Mouse (Mus musculus): ENCODE measurements around the gene Chst11. TPM values are rescaled to one million over a fixed set of nuclear protein-coding genes. Genes with fewer than 3 reads are reported as not detected.

Gene Chst11
- 4.0 and 4.1 TPM in 2 replicates for polyA plus RNA-seq (2015; fragmentation: Nextera tagmentation; extraction: Ambion mirVana)

- peaks cover 58% of the 10 kb centered on the region for H3K27me3 ChIP-seq
- H3K9me3 ChIP-seq: no peaks in the 10 kb centered on the region
- H3K4me3 ChIP-seq: peak within 1 kb of the TSS; percentile 80
- WGBS: 1% methylated on average over 53 of the region's 67 CpGs
- H3K4me1 ChIP-seq: peaks cover 27% of the 10 kb centered on the region
- H3K36me3 ChIP-seq: no peaks in the 10 kb centered on the region
- H3K4me2 ChIP-seq (replicated peaks): peak within 1 kb of the TSS; percentile 94
- peak within 1 kb of the TSS; percentile 81 for H3K9ac ChIP-seq
- H3K27ac ChIP-seq: peak within 1 kb of the TSS; percentile 92
- ATAC-seq (ENCODE audit: low FRiP score, low read depth): peak; percentile 89
These were observed at the start of gene Chst11 for GRCm38 (mm10) chr10:82984950-82985699. Gene Chst11 (plus strand): TSS chr10:82985498.

- WGBS: 81% methylated on average over 6 of the region's 6 CpGs
- H3K4me1 ChIP-seq: no peaks in the 10 kb centered on the region
- no peak overlapping the region for H3K27ac ChIP-seq
- 0 out of 2 replicates have a peak, but pooled peaks cover 3% of the 10 kb centered on the region for H3K9me3 ChIP-seq
- H3K27me3 ChIP-seq: 0 out of 2 replicates have a peak, but pooled peaks cover 7% of the 10 kb centered on the region
- no peak for ATAC-seq (ENCODE audit: low FRiP score, low read depth)
- H3K9ac ChIP-seq: no peak overlapping the region
- H3K4me3 ChIP-seq: no peak overlapping the region
- H3K4me2 ChIP-seq (replicated peaks): no peak overlapping the region
- H3K36me3 ChIP-seq: no peaks in the 10 kb centered on the region
These were observed 49.5 kb upstream of the Chst11 start for GRCm38 (mm10) chr10:82935774-82936173.

- Histone ChIP-seq H3K36me3 (no peaks in the 10 kb centered on the region), H3K9me3 (0 out of 2 replicates have a peak, but pooled peaks cover 9% of the 10 kb centered on the region), H3K4me1 (no peaks in the 10 kb centered on the region), H3K4me3 (no peak overlapping the region), H3K4me2 (replicated peaks) (no peak overlapping the region), H3K9ac (no peak overlapping the region), H3K27ac (no peak overlapping the region), H3K27me3 (no peaks in the 10 kb centered on the region)
- 91% methylated on average over 4 of the region's 4 CpGs for WGBS
- no peak for ATAC-seq (ENCODE audit: low FRiP score, low read depth)
These were observed 31.9 kb upstream of the Chst11 start for GRCm38 (mm10) chr10:82953415-82953814.

- H3K9ac ChIP-seq: no peak overlapping the region
- H3K4me1 ChIP-seq: no peaks in the 10 kb centered on the region
- WGBS: 93% methylated on average over 18 of the region's 18 CpGs
- H3K27ac ChIP-seq: no peak overlapping the region
- H3K4me3 ChIP-seq: no peak overlapping the region
- H3K4me2 ChIP-seq (replicated peaks): no peak overlapping the region
- no peaks in the 10 kb centered on the region for H3K27me3 ChIP-seq
- no peak for ATAC-seq (ENCODE audit: low FRiP score, low read depth)
- no peaks in the 10 kb centered on the region for H3K36me3 ChIP-seq
- H3K9me3 ChIP-seq: 0 out of 2 replicates have a peak, but pooled peaks cover 9% of the 10 kb centered on the region
These were observed 30.2 kb upstream of the Chst11 start for GRCm38 (mm10) chr10:82955117-82955516.

GRCm38 (mm10) chr10:82958218-82958761, 27.0 kb upstream of the Chst11 start:
- H3K4me3 ChIP-seq: no peak overlapping the region
- no peaks in the 10 kb centered on the region for H3K36me3 ChIP-seq
- H3K4me1 ChIP-seq: no peaks in the 10 kb centered on the region
- ATAC-seq (ENCODE audit: low FRiP score, low read depth): no peak
- no peaks in the 10 kb centered on the region for H3K27me3 ChIP-seq
- WGBS: 77% methylated on average over 5 of the region's 5 CpGs
- H3K4me2 ChIP-seq (replicated peaks): no peak overlapping the region
- H3K27ac ChIP-seq: no peak overlapping the region
- 0 out of 2 replicates have a peak, but pooled peaks cover 9% of the 10 kb centered on the region for H3K9me3 ChIP-seq
- H3K9ac ChIP-seq: no peak overlapping the region

- Histone ChIP-seq H3K9ac (no peak overlapping the region), H3K27me3 (no peaks in the 10 kb centered on the region), H3K36me3 (no peaks in the 10 kb centered on the region), H3K9me3 (0 out of 2 replicates have a peak, but pooled peaks cover 4% of the 10 kb centered on the region), H3K27ac (no peak overlapping the region), H3K4me1 (no peaks in the 10 kb centered on the region), H3K4me2 (replicated peaks) (no peak overlapping the region), H3K4me3 (no peak overlapping the region)
- no peak for ATAC-seq (ENCODE audit: low FRiP score, low read depth)
These were observed 26.0 kb upstream of the Chst11 start for GRCm38 (mm10) chr10:82959316-82959715.

- 44% methylated on average over 7 of the region's 7 CpGs for WGBS
- H3K4me1 ChIP-seq: no peaks in the 10 kb centered on the region
- H3K27me3 ChIP-seq: no peaks in the 10 kb centered on the region
- H3K9me3 ChIP-seq: no peaks in the 10 kb centered on the region
- no peak for ATAC-seq (ENCODE audit: low FRiP score, low read depth)
- no peaks in the 10 kb centered on the region for H3K36me3 ChIP-seq
- H3K27ac ChIP-seq: no peak overlapping the region
- no peak overlapping the region for H3K9ac ChIP-seq
- no peak overlapping the region for H3K4me2 ChIP-seq (replicated peaks)
- H3K4me3 ChIP-seq: no peak overlapping the region
These were observed 24.0 kb upstream of the Chst11 start for GRCm38 (mm10) chr10:82961302-82961701.

- ATAC-seq (ENCODE audit: low FRiP score, low read depth): no peak
- H3K27me3 ChIP-seq: no peaks in the 10 kb centered on the region
- H3K4me2 ChIP-seq (replicated peaks): no peak overlapping the region
- H3K36me3 ChIP-seq: no peaks in the 10 kb centered on the region
- no peak overlapping the region for H3K9ac ChIP-seq
- WGBS: 85% methylated on average over 4 of the region's 4 CpGs
- H3K9me3 ChIP-seq: no peaks in the 10 kb centered on the region
- H3K4me3 ChIP-seq: no peak overlapping the region
- 0 out of 2 replicates have a peak, but pooled peaks cover 4% of the 10 kb centered on the region for H3K4me1 ChIP-seq
- H3K27ac ChIP-seq: no peak overlapping the region
These were observed 23.3 kb upstream of the Chst11 start for GRCm38 (mm10) chr10:82962018-82962417.

GRCm38 (mm10) chr10:82962472-82963020, 22.8 kb upstream of the Chst11 start:
- H3K9ac ChIP-seq: no peak overlapping the region
- 0 out of 2 replicates have a peak, but pooled peaks cover 4% of the 10 kb centered on the region for H3K4me1 ChIP-seq
- H3K27me3 ChIP-seq: no peaks in the 10 kb centered on the region
- 85% methylated on average over 6 of the region's 6 CpGs for WGBS
- no peak overlapping the region for H3K27ac ChIP-seq
- no peak for ATAC-seq (ENCODE audit: low FRiP score, low read depth)
- no peaks in the 10 kb centered on the region for H3K36me3 ChIP-seq
- no peak overlapping the region for H3K4me3 ChIP-seq
- H3K9me3 ChIP-seq: no peaks in the 10 kb centered on the region
- H3K4me2 ChIP-seq (replicated peaks): no peak overlapping the region

- no peaks in the 10 kb centered on the region for H3K27me3 ChIP-seq
- H3K4me3 ChIP-seq: no peak overlapping the region
- H3K36me3 ChIP-seq: no peaks in the 10 kb centered on the region
- H3K9me3 ChIP-seq: no peaks in the 10 kb centered on the region
- 0 out of 2 replicates have a peak, but pooled peaks cover 4% of the 10 kb centered on the region for H3K4me1 ChIP-seq
- H3K4me2 ChIP-seq (replicated peaks): no peak overlapping the region
- H3K27ac ChIP-seq: no peak overlapping the region
- no peak for ATAC-seq (ENCODE audit: low FRiP score, low read depth)
- H3K9ac ChIP-seq: no peak overlapping the region
- 72% methylated on average over 7 of the region's 7 CpGs for WGBS
These were observed 20.8 kb upstream of the Chst11 start for GRCm38 (mm10) chr10:82964491-82964890.

- Histone ChIP-seq H3K4me3 (no peak overlapping the region), H3K36me3 (no peaks in the 10 kb centered on the region), H3K4me1 (0 out of 2 replicates have a peak, but pooled peaks cover 7% of the 10 kb centered on the region), H3K27me3 (no peaks in the 10 kb centered on the region), H3K4me2 (replicated peaks) (no peak overlapping the region), H3K9ac (no peak overlapping the region), H3K9me3 (no peaks in the 10 kb centered on the region), H3K27ac (no peak overlapping the region)
- 82% methylated on average over 7 of the region's 7 CpGs for WGBS
- ATAC-seq (ENCODE audit: low FRiP score, low read depth): no peak
These were observed 18.6 kb upstream of the Chst11 start for GRCm38 (mm10) chr10:82966672-82967071.

GRCm38 (mm10) chr10:82969612-82970011, 15.7 kb upstream of the Chst11 start:
- no peaks in the 10 kb centered on the region for H3K27me3 ChIP-seq
- no peaks in the 10 kb centered on the region for H3K9me3 ChIP-seq
- no peak for ATAC-seq (ENCODE audit: low FRiP score, low read depth)
- 66% methylated on average over 5 of the region's 5 CpGs for WGBS
- H3K4me2 ChIP-seq (replicated peaks): no peak overlapping the region
- 0 out of 2 replicates have a peak, but pooled peaks cover 7% of the 10 kb centered on the region for H3K4me1 ChIP-seq
- H3K4me3 ChIP-seq: no peak overlapping the region
- no peak overlapping the region for H3K9ac ChIP-seq
- H3K27ac ChIP-seq: no peak overlapping the region
- H3K36me3 ChIP-seq: no peaks in the 10 kb centered on the region

Data from limb, embryonic 13.5 days (tissue).